Mouse (Mus musculus): Measurements from ENCODE around the gene Mthfd1. TPM values are rescaled to one million over a fixed set of nuclear protein-coding genes. Genes with fewer than 3 reads are reported as not detected.
A peak's percentile ranks its signal among the peaks of the same experiment; 100 is the strongest.

Gene Mthfd1
- polyA plus RNA-seq, 1 experiment, result 80.9 TPM

GRCm38 (mm10) chr12:76288494-76288893, 33.4 kb downstream of the Mthfd1 start:
- Histone ChIP-seq H3K79me2 (ENCODE audit: control insufficient read depth, insufficient read depth) (no peaks in the 10 kb centered on the region), H3K36me3 (ENCODE audit: control insufficient read depth, insufficient read depth) (peaks cover 76% of the 10 kb centered on the region)
- TF ChIP-seq USF1 (IDR thresholded peaks at IDR 0.05; ENCODE audit: low read depth) (no peak), MAX (IDR thresholded peaks at IDR 0.05) (no peak), CTCF (IDR thresholded peaks at IDR 0.05; ENCODE audit: control insufficient read depth, insufficient read depth, insufficient read length) (no peak), CEBPB (IDR thresholded peaks at IDR 0.05; ENCODE audit: low read depth) (no peak), MYOD1 (IDR thresholded peaks at IDR 0.05; ENCODE audit: control insufficient read depth, insufficient read length, low read depth) (no peak)

GRCm38 (mm10) chr12:76289428-76289827, 34.3 kb downstream of the Mthfd1 start:
- Histone ChIP-seq H3K79me2 (ENCODE audit: control insufficient read depth, insufficient read depth) (no peaks in the 10 kb centered on the region), H3K79me3 (ENCODE audit: low read depth) (no peaks in the 10 kb centered on the region), H3K36me3 (ENCODE audit: control insufficient read depth, insufficient read depth) (peaks cover 76% of the 10 kb centered on the region), H3K27me3 (ENCODE audit: control insufficient read depth, insufficient read depth, insufficient read length) (no peaks in the 10 kb centered on the region), H3K4me3 (ENCODE audit: insufficient read depth, poor library complexity, severe bottlenecking) (no peak overlapping the region), H3ac (ENCODE audit: control insufficient read depth, insufficient read length, low read depth) (no peak overlapping the region)
- no peak for TF ChIP-seq CTCF (IDR thresholded peaks at IDR 0.05; ENCODE audit: control insufficient read depth, insufficient read depth, insufficient read length)
- no peak for TF ChIP-seq USF1 (IDR thresholded peaks at IDR 0.05; ENCODE audit: low read depth)
- TF ChIP-seq MAX (IDR thresholded peaks at IDR 0.05), result no peak
- no peak for TF ChIP-seq MYOG (IDR thresholded peaks at IDR 0.05; ENCODE audit: control insufficient read depth, extremely low read depth, insufficient read length)
- no peak for TF ChIP-seq MYOD1 (IDR thresholded peaks at IDR 0.05; ENCODE audit: control insufficient read depth, insufficient read length, low read depth)

More at GRCm38 (mm10) chr12:76288494-76288893, 33.4 kb downstream of the Mthfd1 start:
- Histone ChIP-seq H3ac (ENCODE audit: control insufficient read depth, insufficient read length, low read depth) (no peak overlapping the region), H3K27me3 (ENCODE audit: control insufficient read depth, insufficient read depth, insufficient read length) (no peaks in the 10 kb centered on the region), H3K4me3 (ENCODE audit: insufficient read depth, poor library complexity, severe bottlenecking) (no peak overlapping the region), H3K79me3 (ENCODE audit: low read depth) (no peaks in the 10 kb centered on the region)

- Histone ChIP-seq H3K4me3 (ENCODE audit: insufficient read depth, poor library complexity, severe bottlenecking) (no peak overlapping the region), H3K27me3 (ENCODE audit: control insufficient read depth, insufficient read depth, insufficient read length) (no peaks in the 10 kb centered on the region), H3K79me3 (ENCODE audit: low read depth) (no peaks in the 10 kb centered on the region), H3K79me2 (ENCODE audit: control insufficient read depth, insufficient read depth) (no peaks in the 10 kb centered on the region), H3K36me3 (ENCODE audit: control insufficient read depth, insufficient read depth) (peaks cover 78% of the 10 kb centered on the region), H3ac (ENCODE audit: control insufficient read depth, insufficient read length, low read depth) (no peak overlapping the region)
- TF ChIP-seq CEBPB (IDR thresholded peaks at IDR 0.05; ENCODE audit: low read depth) (no peak), MYOD1 (IDR thresholded peaks at IDR 0.05; ENCODE audit: control insufficient read depth, insufficient read length, low read depth) (no peak), MAX (IDR thresholded peaks at IDR 0.05) (no peak), FOSL1 (IDR thresholded peaks at IDR 0.05; ENCODE audit: insufficient read depth, low read length, poor library complexity, severe bottlenecking) (no peak), CTCF (IDR thresholded peaks at IDR 0.05; ENCODE audit: control insufficient read depth, insufficient read depth, insufficient read length) (no peak), USF1 (IDR thresholded peaks at IDR 0.05; ENCODE audit: low read depth) (no peak), MYOG (IDR thresholded peaks at IDR 0.05; ENCODE audit: control insufficient read depth, extremely low read depth, insufficient read length) (no peak)
These were observed 35.2 kb downstream of the Mthfd1 start for GRCm38 (mm10) chr12:76290271-76290670.

GRCm38 (mm10) chr12:76293192-76293591, 38.1 kb downstream of the Mthfd1 start:
- TF ChIP-seq CEBPB (IDR thresholded peaks at IDR 0.05; ENCODE audit: low read depth) (no peak), CTCF (IDR thresholded peaks at IDR 0.05; ENCODE audit: control insufficient read depth, insufficient read depth, insufficient read length) (peak; percentile 79)
- Histone ChIP-seq H3K79me2 (ENCODE audit: control insufficient read depth, insufficient read depth) (no peaks in the 10 kb centered on the region), H3K4me3 (ENCODE audit: insufficient read depth, poor library complexity, severe bottlenecking) (no peak overlapping the region), H3K27me3 (ENCODE audit: control insufficient read depth, insufficient read depth, insufficient read length) (no peaks in the 10 kb centered on the region), H3K79me3 (ENCODE audit: low read depth) (no peaks in the 10 kb centered on the region), H3ac (ENCODE audit: control insufficient read depth, insufficient read length, low read depth) (no peak overlapping the region), H3K36me3 (ENCODE audit: control insufficient read depth, insufficient read depth) (peaks cover 96% of the 10 kb centered on the region)

- H3K36me3 ChIP-seq (ENCODE audit: control insufficient read depth, insufficient read depth), result peaks cover 86% of the 10 kb centered on the region
- TF ChIP-seq CEBPB (IDR thresholded peaks at IDR 0.05; ENCODE audit: low read depth), result no peak
- TF ChIP-seq USF1 (IDR thresholded peaks at IDR 0.05; ENCODE audit: low read depth), result no peak
- TF ChIP-seq FOSL1 (IDR thresholded peaks at IDR 0.05; ENCODE audit: insufficient read depth, low read length, poor library complexity, severe bottlenecking), result no peak
- no peak for TF ChIP-seq MYOD1 (IDR thresholded peaks at IDR 0.05; ENCODE audit: control insufficient read depth, insufficient read length, low read depth)
- TF ChIP-seq CTCF (IDR thresholded peaks at IDR 0.05; ENCODE audit: control insufficient read depth, insufficient read depth, insufficient read length), result no peak
- no peak for TF ChIP-seq MYOG (IDR thresholded peaks at IDR 0.05; ENCODE audit: control insufficient read depth, extremely low read depth, insufficient read length)
- no peak for TF ChIP-seq MAX (IDR thresholded peaks at IDR 0.05)
These were observed 42.7 kb downstream of the Mthfd1 start for GRCm38 (mm10) chr12:76297830-76298229.

GRCm38 (mm10) chr12:76299361-76299906, 44.3 kb downstream of the Mthfd1 start:
- TF ChIP-seq MYOG (IDR thresholded peaks at IDR 0.05; ENCODE audit: control insufficient read depth, extremely low read depth, insufficient read length), result no peak
- TF ChIP-seq USF1 (IDR thresholded peaks at IDR 0.05; ENCODE audit: low read depth), result no peak
- no peak for TF ChIP-seq FOSL1 (IDR thresholded peaks at IDR 0.05; ENCODE audit: insufficient read depth, low read length, poor library complexity, severe bottlenecking)
- no peak for TF ChIP-seq CTCF (IDR thresholded peaks at IDR 0.05; ENCODE audit: control insufficient read depth, insufficient read depth, insufficient read length)
- no peak for TF ChIP-seq CEBPB (IDR thresholded peaks at IDR 0.05; ENCODE audit: low read depth)
- TF ChIP-seq MYOD1 (IDR thresholded peaks at IDR 0.05; ENCODE audit: control insufficient read depth, insufficient read length, low read depth), result no peak
- no peak for TF ChIP-seq MAX (IDR thresholded peaks at IDR 0.05)
- no peaks in the 10 kb centered on the region for H3K79me3 ChIP-seq (ENCODE audit: low read depth)
- no peaks in the 10 kb centered on the region for H3K27me3 ChIP-seq (ENCODE audit: control insufficient read depth, insufficient read depth, insufficient read length)
- peaks cover 85% of the 10 kb centered on the region for H3K36me3 ChIP-seq (ENCODE audit: control insufficient read depth, insufficient read depth)
- H3K79me2 ChIP-seq (ENCODE audit: control insufficient read depth, insufficient read depth), result no peaks in the 10 kb centered on the region
- no peak overlapping the region for H3K4me3 ChIP-seq (ENCODE audit: insufficient read depth, poor library complexity, severe bottlenecking)
- H3ac ChIP-seq (ENCODE audit: control insufficient read depth, insufficient read length, low read depth), result no peak overlapping the region

More at GRCm38 (mm10) chr12:76297830-76298229, 42.7 kb downstream of the Mthfd1 start:
- H3K4me3 ChIP-seq (ENCODE audit: insufficient read depth, poor library complexity, severe bottlenecking), result no peak overlapping the region
- no peaks in the 10 kb centered on the region for H3K79me2 ChIP-seq (ENCODE audit: control insufficient read depth, insufficient read depth)
- H3K79me3 ChIP-seq (ENCODE audit: low read depth), result no peaks in the 10 kb centered on the region
- H3ac ChIP-seq (ENCODE audit: control insufficient read depth, insufficient read length, low read depth), result no peak overlapping the region
- no peaks in the 10 kb centered on the region for H3K27me3 ChIP-seq (ENCODE audit: control insufficient read depth, insufficient read depth, insufficient read length)
